Mouse (Mus musculus) MEL (cell line): Measurements from ENCODE around the gene Hsd3b5.
"Not testable (repeated sequence)": the region's sequence is repeated elsewhere in the genome, so short reads cannot be mapped to it uniquely, and the experiment has no call there.

Experiments
- BHLHE40 ChIP-seq: IDR thresholded peaks from 2 replicates; pipeline ENCODE4 v1.6.1; 2012; ENCODE audit warnings: low read depth, mild to moderate bottlenecking, inconsistent platforms, low read length, improper control_type of control experiment, borderline replicate concordance
- CTCF ChIP-seq, 3 experiments: IDR thresholded peaks in 2 of 3; conservative IDR thresholded peaks in 1 of 3; 2 replicates each; pipeline ENCODE4 v1.5.1; 2011 to 2012; ENCODE audit warnings: low read length in 3 of 3, low read depth in 2 of 3, mild to moderate bottlenecking in 2 of 3, improper control_type of control experiment in 1 of 3, inconsistent platforms in 1 of 3, mixed read lengths in 1 of 3, moderate library complexity in 1 of 3; ENCODE audit not compliant: control insufficient read depth in 1 of 3, insufficient read depth in 1 of 3, poor library complexity in 1 of 3, severe bottlenecking in 1 of 3
- EP300 ChIP-seq, 2 experiments: IDR thresholded peaks; 2 replicates each; pipeline ENCODE4 v1.6.1; 2011; ENCODE audit warnings: improper control_type of control experiment in 2 of 2, low read length in 2 of 2, low read depth in 1 of 2, mild to moderate bottlenecking in 1 of 2
- KAT2A ChIP-seq: conservative IDR thresholded peaks from 2 replicates; pipeline ENCODE4 v1.6.1; 2012; ENCODE audit warnings: low read depth, low read length, improper control_type of control experiment, inconsistent platforms
- MAFK ChIP-seq: IDR thresholded peaks from 2 replicates; pipeline ENCODE4 v1.6.1; 2011; ENCODE audit warnings: low read depth, mild to moderate bottlenecking, low read length, improper control_type of control experiment, borderline replicate concordance
- POLR2A ChIP-seq, 2 experiments: IDR thresholded peaks; 2 replicates each; pipeline ENCODE4 v1.6.1; 2011 to 2012; ENCODE audit warnings: low read length in 2 of 2, mild to moderate bottlenecking in 2 of 2, control low read depth in 1 of 2, improper control_type of control experiment in 1 of 2, low read depth in 1 of 2, moderate library complexity in 1 of 2; ENCODE audit not compliant: control insufficient read depth in 1 of 2, insufficient read depth in 1 of 2, poor library complexity in 1 of 2
- USF1 ChIP-seq: IDR thresholded peaks from 2 replicates; pipeline ENCODE4 v1.6.1; 2014; ENCODE audit warnings: low read depth, mild to moderate bottlenecking, inconsistent platforms, low read length, improper control_type of control experiment, moderate library complexity
- ZNF384 ChIP-seq: IDR thresholded peaks from 2 replicates; pipeline ENCODE4 v1.6.1; 2012; ENCODE audit warnings: low read depth, mild to moderate bottlenecking, inconsistent platforms, low read length, improper control_type of control experiment

DNA sequence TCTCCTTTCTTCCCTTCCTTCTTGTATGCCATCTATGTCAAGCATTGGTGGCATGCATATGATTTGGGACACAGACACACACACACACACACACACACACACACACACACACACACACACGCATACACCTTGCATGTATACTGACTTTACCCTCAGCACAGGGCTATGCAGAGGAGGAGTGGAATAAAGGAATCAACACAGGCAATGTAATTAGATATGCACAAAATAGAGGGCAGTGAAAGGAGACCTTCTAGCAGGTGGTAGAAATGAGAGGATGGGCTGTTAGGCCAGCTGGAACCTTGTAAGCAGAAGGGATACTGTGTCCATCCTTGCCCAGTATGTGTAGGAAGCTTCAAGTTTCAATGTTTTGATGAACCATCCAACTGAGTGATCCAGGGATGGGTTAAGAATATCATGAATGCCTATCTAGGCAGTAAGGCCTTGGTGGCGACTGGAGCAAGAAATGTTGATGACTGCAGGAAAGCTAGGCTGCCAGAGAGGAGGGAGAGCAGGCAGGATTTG is 15.6 kb downstream of the Hsd3b5 start:
- not testable (repeated sequence) for TF ChIP-seq CTCF (IDR thresholded peaks at IDR 0.05 in 2 of 3, conservative IDR thresholded peaks at IDR 0.05 in 1 of 3; ENCODE audit: control insufficient read depth in 1 of 3, insufficient read depth in 1 of 3, low read depth in 2 of 3, low read length in 3 of 3, poor library complexity in 1 of 3, severe bottlenecking in 1 of 3); POLR2A (IDR thresholded peaks at IDR 0.05; ENCODE audit: control insufficient read depth in 1 of 2, insufficient read depth in 1 of 2, low read depth in 1 of 2, low read length in 2 of 2, poor library complexity in 1 of 2); ZNF384; KAT2A; EP300 (IDR thresholded peaks at IDR 0.05; ENCODE audit: low read depth in 1 of 2, low read length in 2 of 2); USF1; MAFK; BHLHE40
